Mouse (Mus musculus): Measurements from ENCODE around the gene Gm29776. TPM values are rescaled to one million over a fixed set of nuclear protein-coding genes. Genes with fewer than 3 reads are reported as not detected.

Gm29776 gene
- polyA plus RNA-seq, 1 experiment = 0.16 TPM

- no peak for TF ChIP-seq POLR2A (IDR thresholded peaks at IDR 0.05; ENCODE audit: low read depth, low read length)
- no peak for TF ChIP-seq CTCF (conservative IDR thresholded peaks at IDR 0.05; ENCODE audit: insufficient read depth, insufficient read length, low read depth, low read length)
- Histone ChIP-seq H3K27me3 (replicated peaks; ENCODE audit: control insufficient read depth, insufficient read depth, low read length) (no peaks in the 10 kb centered on the region), H3K4me1 (ENCODE audit: control insufficient read depth, insufficient read depth, low read length) (no peaks in the 10 kb centered on the region; the same call in 1 of the 2 replicates), H3K4me3 (ENCODE audit: insufficient read depth, low read depth, low read length) (no peak within 1 kb of the TSS), H3K27ac (ENCODE audit: insufficient read depth, low read depth, low read length) (peak within 1 kb of the TSS; percentile 34), H3K36me3 (ENCODE audit: control insufficient read depth, insufficient read depth, low read length) (no peaks in the 10 kb centered on the region)
- 81% methylated on average over 7 of the region's 7 CpGs for WGBS
- no peak for DNase-seq
These were observed 13.4 kb upstream of the Gm29776 start, which contains the start of gene Cebpe for GRCm38 (mm10) chr14:54712074-54712473. Gene Cebpe, minus strand, starts transcription at chr14:54712174.

- no peak for DNase-seq
- Histone ChIP-seq H3K4me3 (ENCODE audit: insufficient read depth, low read depth, low read length) (no peak overlapping the region), H3K4me1 (ENCODE audit: control insufficient read depth, insufficient read depth, low read length) (no peaks in the 10 kb centered on the region; the same call in 1 of the 2 replicates), H3K27ac (ENCODE audit: insufficient read depth, low read depth, low read length) (no peak overlapping the region), H3K27me3 (replicated peaks; ENCODE audit: control insufficient read depth, insufficient read depth, low read length) (no peaks in the 10 kb centered on the region), H3K36me3 (ENCODE audit: control insufficient read depth, insufficient read depth, low read length) (no peaks in the 10 kb centered on the region)
- WGBS = 93% methylated on average over 9 of the region's 9 CpGs
- TF ChIP-seq CTCF (conservative IDR thresholded peaks at IDR 0.05; ENCODE audit: insufficient read depth, insufficient read length, low read depth, low read length) = no peak
- TF ChIP-seq POLR2A (IDR thresholded peaks at IDR 0.05; ENCODE audit: low read depth, low read length) = no peak
These were observed 10.4 kb upstream of the Gm29776 start for GRCm38 (mm10) chr14:54709054-54709453.

GRCm38 (mm10) chr14:54706589-54707320, 8.1 kb upstream of the Gm29776 start:
- Histone ChIP-seq H3K4me3 (ENCODE audit: insufficient read depth, low read depth, low read length) (no peak overlapping the region), H3K27me3 (replicated peaks; ENCODE audit: control insufficient read depth, insufficient read depth, low read length) (no peaks in the 10 kb centered on the region), H3K36me3 (ENCODE audit: control insufficient read depth, insufficient read depth, low read length) (no peaks in the 10 kb centered on the region), H3K27ac (ENCODE audit: insufficient read depth, low read depth, low read length) (no peak overlapping the region), H3K4me1 (ENCODE audit: control insufficient read depth, insufficient read depth, low read length) (no peaks in the 10 kb centered on the region)
- no peak for DNase-seq
- no peak for TF ChIP-seq CTCF (conservative IDR thresholded peaks at IDR 0.05; ENCODE audit: insufficient read depth, insufficient read length, low read depth, low read length)
- no peak for TF ChIP-seq POLR2A (IDR thresholded peaks at IDR 0.05; ENCODE audit: low read depth, low read length)
- WGBS = 65% methylated on average over 17 of the region's 17 CpGs

- 68% methylated on average over 5 of the region's 5 CpGs for WGBS
- Histone ChIP-seq H3K4me3 (ENCODE audit: insufficient read depth, low read depth, low read length) (no peak overlapping the region), H3K27ac (ENCODE audit: insufficient read depth, low read depth, low read length) (no peak overlapping the region), H3K36me3 (ENCODE audit: control insufficient read depth, insufficient read depth, low read length) (no peaks in the 10 kb centered on the region), H3K27me3 (replicated peaks; ENCODE audit: control insufficient read depth, insufficient read depth, low read length) (no peaks in the 10 kb centered on the region), H3K4me1 (ENCODE audit: control insufficient read depth, insufficient read depth, low read length) (no peaks in the 10 kb centered on the region)
- DNase-seq = no peak
- TF ChIP-seq POLR2A (IDR thresholded peaks at IDR 0.05; ENCODE audit: low read depth, low read length) = no peak
- no peak for TF ChIP-seq CTCF (conservative IDR thresholded peaks at IDR 0.05; ENCODE audit: insufficient read depth, insufficient read length, low read depth, low read length)
These were observed 7.2 kb upstream of the Gm29776 start for GRCm38 (mm10) chr14:54705844-54706243.

GRCm38 (mm10) chr14:54703207-54703606, 4.6 kb upstream of the Gm29776 start:
- TF ChIP-seq CTCF (conservative IDR thresholded peaks at IDR 0.05; ENCODE audit: insufficient read depth, insufficient read length, low read depth, low read length) (no peak), POLR2A (IDR thresholded peaks at IDR 0.05; ENCODE audit: low read depth, low read length) (no peak)
- no peak for DNase-seq
- Histone ChIP-seq H3K27ac (ENCODE audit: insufficient read depth, low read depth, low read length) (no peak overlapping the region), H3K4me1 (ENCODE audit: control insufficient read depth, insufficient read depth, low read length) (no peaks in the 10 kb centered on the region), H3K27me3 (replicated peaks; ENCODE audit: control insufficient read depth, insufficient read depth, low read length) (no peaks in the 10 kb centered on the region), H3K4me3 (ENCODE audit: insufficient read depth, low read depth, low read length) (no peak overlapping the region), H3K36me3 (ENCODE audit: control insufficient read depth, insufficient read depth, low read length) (no peaks in the 10 kb centered on the region)
- 34% methylated on average over 10 of the region's 10 CpGs for WGBS

GRCm38 (mm10) chr14:54701298-54701697, 2.7 kb upstream of the Gm29776 start:
- peak; percentile 79 for DNase-seq
- TF ChIP-seq POLR2A (IDR thresholded peaks at IDR 0.05; ENCODE audit: low read depth, low read length) = no peak
- TF ChIP-seq CTCF (conservative IDR thresholded peaks at IDR 0.05; ENCODE audit: insufficient read depth, insufficient read length, low read depth, low read length) = peak; percentile 94
- H3K4me3 ChIP-seq (ENCODE audit: insufficient read depth, low read depth, low read length) = no peak overlapping the region
- H3K36me3 ChIP-seq (ENCODE audit: control insufficient read depth, insufficient read depth, low read length) = no peaks in the 10 kb centered on the region
- no peaks in the 10 kb centered on the region for H3K27me3 ChIP-seq (replicated peaks; ENCODE audit: control insufficient read depth, insufficient read depth, low read length)
- no peak overlapping the region for H3K27ac ChIP-seq (ENCODE audit: insufficient read depth, low read depth, low read length)
- 7% methylated on average over 6 of the region's 6 CpGs for WGBS
- no peaks in the 10 kb centered on the region for H3K4me1 ChIP-seq (ENCODE audit: control insufficient read depth, insufficient read depth, low read length)

- no peak overlapping the region for H3K27ac ChIP-seq (ENCODE audit: insufficient read depth, low read depth, low read length)
- no peak for TF ChIP-seq POLR2A (IDR thresholded peaks at IDR 0.05; ENCODE audit: low read depth, low read length)
- TF ChIP-seq CTCF (conservative IDR thresholded peaks at IDR 0.05; ENCODE audit: insufficient read depth, insufficient read length, low read depth, low read length) = no peak
- H3K4me1 ChIP-seq (ENCODE audit: control insufficient read depth, insufficient read depth, low read length) = peaks cover 5% of the 10 kb centered on the region
- no peak for DNase-seq
- H3K27me3 ChIP-seq (replicated peaks; ENCODE audit: control insufficient read depth, insufficient read depth, low read length) = no peaks in the 10 kb centered on the region
- no peak overlapping the region for H3K4me3 ChIP-seq (ENCODE audit: insufficient read depth, low read depth, low read length)
- WGBS = 58% methylated on average over 3 of the region's 3 CpGs
- no peaks in the 10 kb centered on the region for H3K36me3 ChIP-seq (ENCODE audit: control insufficient read depth, insufficient read depth, low read length)
These were observed 953 bp upstream of the Gm29776 start for GRCm38 (mm10) chr14:54699586-54699985.

Measured in kidney, adult 2 months (tissue).